Mouse (Mus musculus) C2C12 (cell line): ENCODE results near the gene Primpol. TPM values are rescaled to one million over a fixed set of nuclear protein-coding genes. Genes with fewer than 3 reads are reported as not detected.

Source experiments
- H3K27me3 ChIP-seq: one replicate; pipeline ENCODE4 v1.6.1; 2011; ENCODE audit not compliant: control insufficient read depth, insufficient read depth, insufficient read length
- H3K36me3 ChIP-seq: one replicate; pipeline ENCODE4 v1.6.1; 2011; ENCODE audit not compliant: control insufficient read depth, insufficient read depth
- H3K4me3 ChIP-seq: one replicate; pipeline ENCODE4 v1.5.1; 2011; ENCODE audit warnings: mild to moderate bottlenecking, control low read depth; ENCODE audit not compliant: poor library complexity, insufficient read depth, severe bottlenecking
- H3K79me2 ChIP-seq: one replicate; pipeline ENCODE4 v1.6.1; 2011; ENCODE audit not compliant: control insufficient read depth, insufficient read depth
- H3K79me3 ChIP-seq: one replicate; pipeline ENCODE4 v1.6.1; 2011; ENCODE audit warnings: low read depth, control low read depth
- H3ac ChIP-seq: one replicate; pipeline ENCODE3; 2011; ENCODE audit warnings: low read depth; ENCODE audit not compliant: control insufficient read depth, insufficient read length
- CEBPB ChIP-seq: IDR thresholded peaks from one replicate; pipeline ENCODE4 v1.6.1; 2011; ENCODE audit warnings: low read depth, mild to moderate bottlenecking, control low read depth, moderate library complexity
- CTCF ChIP-seq: IDR thresholded peaks from one replicate; pipeline ENCODE4 v1.5.1; 2011; ENCODE audit not compliant: control insufficient read depth, insufficient read depth, insufficient read length
- FOSL1 ChIP-seq: IDR thresholded peaks from one replicate; pipeline ENCODE4 v1.8.0; 2011; ENCODE audit warnings: mild to moderate bottlenecking, low read length; ENCODE audit not compliant: poor library complexity, insufficient read depth, severe bottlenecking
- MAX ChIP-seq: IDR thresholded peaks from one replicate; pipeline ENCODE4 v1.6.1; 2011; ENCODE audit warnings: mild to moderate bottlenecking, control low read depth
- MYOD1 ChIP-seq: IDR thresholded peaks from one replicate; pipeline ENCODE4 v1.6.1; 2011; ENCODE audit warnings: low read depth; ENCODE audit not compliant: control insufficient read depth, insufficient read length
- MYOG ChIP-seq: IDR thresholded peaks from one replicate; pipeline ENCODE4 v1.6.1; 2011; ENCODE audit not compliant: control insufficient read depth, insufficient read length; ENCODE audit errors: extremely low read depth
- USF1 ChIP-seq: IDR thresholded peaks from one replicate; pipeline ENCODE4 v1.6.1; 2011; ENCODE audit warnings: low read depth, mild to moderate bottlenecking, control low read depth, moderate library complexity
- polyA plus RNA-seq: library from polyadenylated mRNA; unstranded; fragments of >200 nt; fragmentation: generic; extraction: Trizol; gene quantifications from one replicate; pipeline ENCODE4 v1.2.1, GENCODE M21; 2012; ENCODE audit warnings: missing spikeins

The Primpol gene
- polyA plus RNA-seq, 1 experiment = 0.90 TPM

DNA sequence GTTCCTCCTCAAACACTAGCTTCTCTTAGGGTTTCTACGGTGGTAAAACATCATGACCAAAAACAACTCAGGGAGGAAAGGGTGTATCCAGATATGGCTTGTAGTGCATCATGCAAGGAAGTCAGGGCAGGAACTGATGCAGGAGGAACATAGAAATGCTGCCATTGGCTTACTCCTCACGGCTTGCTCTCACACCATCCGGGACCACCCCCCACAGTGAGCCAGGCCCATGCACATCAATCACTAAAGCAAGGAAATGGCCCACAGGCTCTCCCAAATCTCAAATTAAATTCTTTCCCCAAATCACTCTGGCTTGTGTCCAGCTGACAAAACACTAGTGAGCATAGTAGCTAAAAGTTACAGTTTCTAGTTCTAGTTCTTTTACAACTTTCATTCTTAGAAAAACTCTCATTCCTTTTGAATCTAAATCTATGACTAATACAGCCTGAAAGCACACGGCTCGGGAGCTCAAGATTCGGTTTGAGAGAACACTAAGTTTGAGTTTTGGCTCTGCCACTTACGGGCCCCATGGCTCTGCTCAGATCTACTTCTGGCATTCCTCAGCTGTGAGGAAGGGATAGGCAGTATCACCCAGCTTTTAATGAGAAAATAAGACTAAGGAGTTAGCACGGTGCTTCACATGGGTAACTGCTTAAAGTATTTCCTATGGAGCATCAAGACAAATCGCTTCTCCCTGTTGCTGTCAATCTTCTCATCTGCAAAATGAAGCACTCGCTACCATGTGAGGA lies 15.9 kb downstream of the Primpol start:
- H3K79me3 ChIP-seq = no peaks in the 10 kb centered on the region
- no peak overlapping the region for H3K4me3 ChIP-seq
- H3K36me3 ChIP-seq = no peaks in the 10 kb centered on the region
- no peaks in the 10 kb centered on the region for H3K27me3 ChIP-seq
- no peaks in the 10 kb centered on the region for H3K79me2 ChIP-seq
- no peak for TF ChIP-seq MAX
- TF ChIP-seq CTCF = no peak
- TF ChIP-seq MYOD1 = no peak
- no peak for TF ChIP-seq FOSL1
- H3ac ChIP-seq = no peak overlapping the region

GRCm38 (mm10) chr8:46599314-46599904 lies 17.6 kb downstream of the Primpol start:
- H3K79me3 ChIP-seq = no peaks in the 10 kb centered on the region
- no peak overlapping the region for H3K4me3 ChIP-seq
- H3K27me3 ChIP-seq = no peaks in the 10 kb centered on the region
- no peak for TF ChIP-seq USF1
- no peak for TF ChIP-seq MAX
- TF ChIP-seq FOSL1 = no peak
- TF ChIP-seq CEBPB = no peak
- no peak for TF ChIP-seq CTCF
- no peaks in the 10 kb centered on the region for H3K36me3 ChIP-seq
- H3K79me2 ChIP-seq = no peaks in the 10 kb centered on the region
- H3ac ChIP-seq = no peak overlapping the region

GRCm38 (mm10) chr8:46598753-46599152 lies 18.3 kb downstream of the Primpol start:
- H3K4me3 ChIP-seq = no peak overlapping the region
- H3K36me3 ChIP-seq = no peaks in the 10 kb centered on the region
- H3K79me3 ChIP-seq = no peaks in the 10 kb centered on the region
- no peaks in the 10 kb centered on the region for H3K79me2 ChIP-seq
- H3ac ChIP-seq = no peak overlapping the region
- TF ChIP-seq CTCF = no peak
- H3K27me3 ChIP-seq = no peaks in the 10 kb centered on the region

- H3ac ChIP-seq = no peak overlapping the region
- H3K79me2 ChIP-seq = no peaks in the 10 kb centered on the region
- no peak overlapping the region for H3K4me3 ChIP-seq
- no peaks in the 10 kb centered on the region for H3K27me3 ChIP-seq
- H3K79me3 ChIP-seq = no peaks in the 10 kb centered on the region
- TF ChIP-seq USF1 (no peak), MAX (no peak), CTCF (no peak), MYOG (no peak), CEBPB (no peak), FOSL1 (no peak), MYOD1 (no peak)
- H3K36me3 ChIP-seq = no peaks in the 10 kb centered on the region
These were observed 18.9 kb downstream of the Primpol start for GRCm38 (mm10) chr8:46598114-46598513.

DNA sequence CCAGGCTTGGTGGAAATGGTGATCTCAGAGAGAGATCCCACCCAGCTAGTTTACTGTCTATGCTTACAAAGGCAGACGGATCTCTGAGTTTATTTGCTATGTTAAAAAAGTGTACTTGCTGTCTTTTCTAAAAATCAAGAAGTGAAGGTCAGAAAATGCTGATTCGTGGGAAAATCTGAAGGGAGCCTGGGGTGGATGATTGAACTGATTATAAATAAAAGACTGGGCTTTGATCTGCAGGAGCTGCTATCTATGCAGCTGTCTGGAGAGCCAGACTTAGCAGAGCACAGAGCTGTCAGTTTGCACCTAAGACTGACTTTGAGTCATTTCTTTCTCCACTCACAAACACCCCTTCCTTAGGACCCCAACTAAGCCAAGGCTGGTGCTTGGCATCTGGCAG lies 19.6 kb downstream of the Primpol start:
- Histone ChIP-seq H3K27me3 (no peaks in the 10 kb centered on the region), H3K79me2 (no peaks in the 10 kb centered on the region), H3K36me3 (no peaks in the 10 kb centered on the region), H3ac (no peak overlapping the region), H3K79me3 (no peaks in the 10 kb centered on the region), H3K4me3 (no peak overlapping the region)
- TF ChIP-seq USF1 (no peak), FOSL1 (no peak), CEBPB (no peak), MYOG (no peak), MAX (no peak), MYOD1 (no peak), CTCF (no peak)

DNA sequence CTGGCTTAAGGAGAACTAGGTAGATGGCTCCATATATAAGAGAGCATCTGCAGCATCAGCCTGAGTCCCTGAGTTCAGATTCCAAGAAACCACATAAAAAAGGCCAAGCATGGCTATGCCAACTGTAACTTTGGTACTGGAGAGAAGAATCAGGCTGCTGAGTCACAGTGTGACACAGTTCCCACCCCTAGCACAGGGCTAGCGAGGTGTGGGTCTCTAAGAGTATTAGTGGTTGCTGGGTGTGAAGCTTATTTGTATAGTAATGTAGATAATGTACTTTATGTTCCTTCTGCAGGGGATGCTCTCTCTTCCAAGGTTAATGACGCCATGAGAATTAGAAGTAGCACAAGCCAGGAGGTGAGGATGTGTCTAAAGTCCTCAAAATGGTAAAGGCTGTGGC lies 20.5 kb downstream of the Primpol start:
- Histone ChIP-seq H3K36me3 (no peaks in the 10 kb centered on the region), H3K4me3 (no peak overlapping the region), H3K79me3 (no peaks in the 10 kb centered on the region), H3ac (no peak overlapping the region), H3K27me3 (no peaks in the 10 kb centered on the region), H3K79me2 (no peaks in the 10 kb centered on the region)
- TF ChIP-seq USF1 (no peak), CTCF (no peak)
